Mouse (Mus musculus): ENCODE data around the gene Pecam1.
"Not testable (repeated sequence)": the region's sequence is repeated elsewhere in the genome, so short reads cannot be mapped to it uniquely, and the experiment has no call there.

Pecam1 gene

DNA sequence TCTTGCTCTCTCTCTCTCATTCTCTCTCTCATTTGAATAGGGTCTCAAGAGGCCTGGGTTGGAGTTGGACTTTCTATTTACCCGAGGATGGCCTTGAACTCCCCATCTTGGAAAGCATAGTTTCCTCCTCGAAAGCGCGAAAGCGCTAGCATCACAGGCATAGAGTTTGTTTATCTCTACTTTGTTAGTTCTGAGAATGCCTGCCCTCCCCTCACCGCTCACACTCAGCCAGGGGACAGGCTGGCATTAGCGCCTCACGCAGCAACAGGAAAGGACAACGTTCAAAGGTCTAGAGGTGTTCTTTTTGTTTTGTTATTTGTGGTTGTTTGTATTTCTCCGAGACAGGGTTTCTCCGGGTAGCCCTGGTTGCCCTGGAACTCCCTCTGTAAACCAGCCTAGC lies 82.6 kb downstream of the Pecam1 start:
- peak; percentile 71 for DNase-seq (ENCODE audit: low read depth)

DNA sequence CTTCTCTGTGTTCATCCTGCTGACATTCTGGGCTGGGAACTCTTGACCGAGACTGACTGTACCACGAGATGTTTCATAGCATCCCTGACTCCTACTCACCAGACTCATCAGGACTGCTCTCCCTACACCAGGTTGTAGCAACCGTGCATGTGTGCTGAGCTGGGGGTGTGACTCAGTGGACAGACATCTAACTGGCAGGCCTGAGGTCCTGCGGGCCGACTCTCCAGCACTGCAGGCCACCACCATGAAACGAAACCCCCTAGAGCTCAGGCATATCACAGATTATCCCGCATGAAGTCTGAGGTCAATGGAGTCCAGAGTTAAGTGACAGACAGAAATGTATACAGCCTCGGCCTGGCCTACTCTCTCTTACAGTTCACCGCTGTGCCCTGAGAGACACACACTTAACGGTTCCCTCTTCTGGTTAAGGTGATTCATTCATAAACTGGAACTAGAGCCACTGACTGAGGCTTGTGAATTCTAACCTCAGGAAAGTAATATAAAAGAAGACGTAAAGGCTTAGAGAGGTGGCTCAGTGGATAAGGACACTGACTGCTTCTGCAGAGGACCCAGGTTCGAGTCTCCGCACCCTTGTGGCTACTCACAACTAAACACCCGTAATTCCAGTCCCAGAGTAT lies 83.8 kb downstream of the Pecam1 start:
- DNase-seq (ENCODE audit: low read depth): peak; percentile 81

DNA sequence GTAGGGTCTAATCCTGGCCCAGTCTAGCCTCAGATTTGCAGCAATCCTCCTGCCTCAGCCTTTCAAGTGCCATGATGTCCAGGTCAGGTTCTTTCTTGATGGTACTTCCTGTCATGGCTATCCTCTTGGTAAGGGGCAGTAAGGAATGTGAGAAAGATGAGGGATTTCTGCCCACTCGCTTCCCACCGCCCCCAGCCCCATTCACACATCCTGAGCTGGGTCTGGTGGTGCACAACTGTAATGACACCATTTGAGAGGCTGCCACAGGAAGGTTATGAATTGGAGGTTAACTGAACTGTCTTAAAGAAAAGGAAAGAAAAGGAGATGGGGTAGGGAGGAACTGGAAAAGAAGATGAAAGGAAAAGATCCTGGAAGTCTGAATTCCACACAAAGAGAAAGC lies 84.6 kb downstream of the Pecam1 start:
- peak; percentile 71 for DNase-seq (ENCODE audit: low read depth)

DNA sequence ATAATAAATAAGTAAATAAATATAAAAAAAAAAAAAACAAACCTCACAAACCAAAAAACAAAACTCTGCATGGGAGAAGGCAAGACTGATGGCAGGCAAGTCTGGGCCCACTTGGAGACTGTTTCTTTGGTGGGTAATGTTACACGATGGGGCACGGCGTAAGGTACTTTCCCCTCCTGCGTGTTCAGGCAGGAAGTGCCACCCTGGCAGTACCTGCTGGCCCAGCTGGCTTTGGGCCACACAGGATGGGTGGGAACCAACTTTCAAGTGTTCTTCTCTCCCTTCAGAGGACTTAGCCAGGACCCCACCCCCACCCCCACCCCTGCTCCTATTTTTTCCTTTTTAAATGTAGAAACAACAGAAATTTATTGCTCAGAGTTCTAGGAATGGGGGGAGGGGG lies 85.1 kb downstream of the Pecam1 start:
- DNase-seq (ENCODE audit: low read depth): peak; percentile 90

DNA sequence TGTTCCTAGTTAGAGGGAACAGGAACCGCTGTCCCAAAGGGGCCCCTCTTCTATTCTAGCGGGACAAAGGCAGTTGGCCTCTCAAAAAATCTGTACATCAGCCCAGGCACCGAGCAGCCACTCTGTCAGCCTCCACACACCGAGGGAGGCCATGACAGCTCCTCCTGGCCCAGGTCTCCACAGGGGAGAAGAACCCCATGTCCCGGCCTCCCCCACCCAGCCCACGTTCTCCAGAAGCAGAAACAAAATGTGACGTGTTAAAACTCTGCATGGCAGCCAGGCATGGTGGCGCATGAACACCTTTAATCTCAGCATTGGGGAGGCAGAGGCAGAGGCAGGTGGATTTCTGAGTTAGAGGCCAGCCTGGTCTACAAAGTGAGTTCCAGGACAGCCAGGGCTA lies 85.7 kb downstream of the Pecam1 start:
- DNase-seq (ENCODE audit: low read depth): no peak

DNA sequence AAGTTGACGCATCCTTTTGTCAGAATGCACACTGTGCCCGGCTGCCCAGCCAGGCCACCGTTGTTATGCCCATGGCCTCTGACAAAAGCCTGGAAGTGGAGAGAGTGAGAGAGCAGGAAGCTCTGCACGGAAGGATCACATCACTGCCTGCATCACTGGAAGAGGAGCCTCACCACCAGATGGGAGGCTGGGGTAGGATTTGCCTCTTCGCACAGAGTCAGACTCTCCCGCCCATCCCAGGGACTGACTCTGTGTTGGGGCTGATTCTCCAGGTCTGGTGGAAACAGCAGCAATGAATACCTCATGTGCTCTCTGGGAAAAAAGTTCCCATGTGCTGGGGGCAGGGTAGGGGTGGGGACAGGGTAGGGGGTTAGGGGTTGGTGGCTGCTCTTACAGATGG lies 86.6 kb downstream of the Pecam1 start:
- peak; percentile 56 for DNase-seq (ENCODE audit: low read depth)

DNA sequence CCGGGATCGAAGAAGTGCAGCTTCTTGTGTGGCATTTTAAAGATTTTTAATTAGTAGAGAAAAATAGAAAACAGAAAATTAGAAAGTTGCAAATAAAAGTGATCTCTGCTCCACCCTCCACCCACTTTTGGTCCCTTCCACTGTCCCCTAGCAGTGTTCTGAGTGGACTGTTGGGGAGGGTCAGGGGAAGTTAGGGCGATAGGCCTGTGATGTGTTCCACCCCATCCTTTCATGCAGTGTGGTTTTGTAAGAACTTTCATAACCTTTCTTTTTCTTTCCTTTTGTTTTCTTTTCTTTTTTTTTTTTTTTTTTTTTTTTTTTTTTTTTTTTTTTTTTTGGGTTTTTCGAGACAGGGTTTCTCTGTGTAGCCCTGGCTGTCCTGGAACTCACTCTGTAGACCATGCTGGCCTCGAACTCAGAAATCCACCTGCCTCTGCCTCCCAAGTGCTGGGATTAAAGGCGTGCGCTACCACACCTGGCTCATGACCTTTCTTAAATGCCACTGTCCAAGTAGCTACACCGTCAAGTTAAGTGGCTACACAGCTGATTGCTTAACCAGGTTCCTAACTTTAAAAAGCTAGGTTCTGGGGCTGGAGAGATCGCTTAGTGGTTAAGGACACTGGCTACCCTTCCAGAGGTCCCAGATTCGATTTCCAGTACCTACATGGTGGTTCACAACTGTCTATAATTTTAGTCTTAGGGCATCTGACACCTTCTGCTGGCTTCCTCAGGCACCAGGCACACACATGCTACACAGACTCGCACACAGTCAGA lies 87.6 kb downstream of the Pecam1 start:
- peak; percentile 74 for DNase-seq (ENCODE audit: low read depth)

DNA sequence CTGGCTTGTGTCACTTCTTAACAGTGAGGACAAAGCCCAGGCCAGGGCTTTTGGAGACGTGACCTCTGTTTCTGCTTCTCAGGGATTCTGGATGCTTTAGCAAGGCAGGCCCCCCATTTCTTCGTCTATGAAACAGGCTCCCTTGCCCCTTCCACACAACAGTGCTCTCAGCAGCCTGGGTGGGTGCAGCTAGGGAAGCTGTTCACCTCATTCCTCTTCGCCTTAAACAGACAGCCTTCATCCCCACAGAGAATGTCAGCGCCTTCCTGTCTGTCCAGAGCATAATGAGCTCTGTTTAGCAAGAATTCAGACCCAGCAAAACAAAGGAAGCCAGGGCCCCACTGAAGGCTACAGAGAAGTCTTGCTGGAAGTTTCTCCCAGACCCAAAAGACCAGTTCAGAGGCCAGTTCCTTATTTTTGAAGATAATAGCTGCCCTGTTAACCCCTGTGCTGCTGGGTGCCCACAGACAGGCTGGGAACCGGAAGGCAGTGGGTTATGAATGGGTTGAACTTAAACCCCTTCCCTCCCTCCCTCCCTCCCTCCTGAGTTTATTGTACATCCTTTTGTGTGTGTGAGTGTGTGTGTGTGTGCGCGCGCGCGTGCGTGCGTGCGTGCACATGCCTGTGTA lies 89.9 kb downstream of the Pecam1 start:
- DNase-seq (ENCODE audit: low read depth): peak; percentile 70

DNA sequence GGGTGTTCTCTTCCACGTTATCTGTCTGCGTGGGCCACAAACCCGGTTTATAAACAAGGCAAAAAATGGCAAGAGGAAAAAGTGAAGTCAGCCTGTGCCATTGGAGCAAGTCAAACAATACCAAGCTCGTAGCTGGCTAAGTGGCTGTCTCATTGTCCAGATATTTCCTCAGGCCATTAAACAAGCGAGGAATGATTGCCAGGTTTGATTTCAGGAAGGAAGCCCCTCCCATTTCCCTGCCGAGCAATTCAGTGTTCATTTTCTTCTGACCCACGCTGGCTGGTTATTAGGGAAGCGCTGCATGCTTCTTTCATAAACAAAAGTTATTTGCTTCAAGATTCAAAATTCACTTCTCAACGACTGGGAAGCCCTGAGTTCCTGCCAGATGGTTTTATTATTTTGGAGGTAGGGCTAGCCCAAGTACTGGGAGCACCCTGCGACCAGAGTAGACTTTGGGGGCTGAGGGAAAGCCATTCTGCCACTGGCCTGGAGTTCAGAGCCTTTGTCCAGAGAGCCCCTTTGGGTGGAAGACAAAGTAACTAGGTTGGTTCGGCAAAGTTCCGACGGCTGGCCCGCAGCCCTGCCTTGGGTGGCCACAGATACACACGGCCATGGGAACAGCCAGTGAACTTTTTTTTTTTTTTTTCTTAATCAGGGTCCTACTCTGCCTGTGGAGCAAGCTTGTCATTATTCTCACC lies 90.7 kb downstream of the Pecam1 start:
- no peak for DNase-seq (ENCODE audit: low read depth)

DNA sequence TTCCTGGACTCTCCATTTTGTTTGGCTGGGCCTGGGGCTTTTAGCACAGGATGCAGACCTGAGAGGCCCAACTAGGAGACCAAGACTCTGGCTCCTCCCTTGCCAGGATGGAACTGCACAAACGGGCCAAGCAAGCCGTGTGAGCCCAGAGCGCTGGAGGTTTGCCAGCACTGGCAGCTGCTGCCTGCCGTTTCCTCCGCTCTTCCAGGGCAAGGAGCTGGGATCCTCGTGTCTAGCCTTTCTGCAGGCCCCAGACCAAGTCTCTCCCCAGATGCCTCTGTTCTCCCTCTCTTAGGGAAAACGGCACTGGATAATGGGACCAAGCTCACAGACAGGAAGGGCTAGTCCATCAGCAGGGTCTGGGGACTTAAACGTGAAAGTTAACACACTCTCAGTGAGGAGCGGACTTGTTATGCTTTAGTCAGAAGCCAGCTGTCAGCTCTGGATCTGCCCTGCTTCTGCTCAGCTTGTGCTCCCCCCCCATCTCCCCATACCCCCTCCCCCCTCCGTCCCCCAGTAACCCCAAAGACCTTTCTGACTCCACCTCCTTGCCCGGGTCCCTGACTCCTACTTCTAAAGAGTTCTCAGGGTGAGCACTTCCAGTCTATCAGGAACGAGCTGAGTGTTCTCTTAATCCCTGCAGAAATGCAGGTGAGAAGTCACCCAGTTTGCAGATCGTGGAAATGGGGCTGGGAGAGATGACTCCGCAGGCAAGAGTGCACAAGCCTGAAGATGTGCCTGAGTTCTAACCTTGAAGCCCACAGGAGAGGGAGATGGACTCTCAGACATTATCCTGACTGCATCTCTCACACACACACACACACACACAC lies 92.2 kb downstream of the Pecam1 start:
- DNase-seq (ENCODE audit: low read depth): peak; percentile 78

DNA sequence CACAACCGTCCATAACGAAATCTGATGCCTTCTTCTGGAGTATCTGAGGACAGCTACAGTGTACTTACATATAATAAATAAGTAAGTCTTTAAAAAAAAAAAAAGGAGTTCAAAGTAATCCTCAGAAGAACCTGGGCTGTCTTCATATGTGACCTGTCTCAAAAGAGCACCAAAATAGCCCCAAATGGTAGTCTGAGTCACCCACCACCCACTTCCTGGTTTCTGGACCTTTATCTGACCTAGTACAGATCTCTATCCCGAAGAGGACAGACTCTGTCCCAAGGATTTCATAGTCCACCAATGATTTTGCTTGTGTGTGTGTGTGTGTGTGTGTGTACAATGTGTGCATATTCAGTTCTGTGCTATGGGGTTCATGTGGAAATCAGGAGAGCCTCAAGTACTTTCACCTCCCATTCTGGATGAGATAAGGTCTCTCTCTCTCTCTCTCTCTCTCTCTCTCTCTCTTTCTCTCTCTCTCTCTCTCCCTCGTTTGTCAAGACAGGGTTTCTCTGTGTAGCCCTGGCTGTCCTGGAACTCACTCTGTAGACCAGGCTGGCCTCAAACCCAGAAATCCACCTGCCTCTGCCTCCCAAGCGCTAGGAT lies 93.4 kb downstream of the Pecam1 start:
- peak; percentile 51 for DNase-seq (ENCODE audit: low read depth)

DNA sequence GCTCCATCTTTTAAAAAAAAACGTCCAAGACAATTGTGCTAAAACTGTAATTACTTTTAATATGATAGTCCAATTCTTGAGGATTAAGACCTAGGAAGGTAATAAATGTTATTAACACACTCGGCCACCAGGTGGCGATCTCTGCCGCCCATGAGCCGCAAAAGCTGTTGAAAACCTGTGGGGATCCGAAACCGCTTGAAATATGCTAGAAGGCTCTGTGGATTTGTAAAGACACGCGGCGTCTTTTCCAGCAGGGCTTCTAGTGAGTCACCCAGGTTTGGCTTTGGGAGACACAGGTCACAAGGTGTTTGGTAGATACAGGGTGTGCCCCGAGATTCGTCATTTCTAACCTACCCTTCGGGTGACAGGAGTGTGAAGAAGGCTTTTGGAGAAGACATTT lies 102.1 kb downstream of the Pecam1 start:
- peak; percentile 92 for DNase-seq (ENCODE audit: low read depth)

DNA sequence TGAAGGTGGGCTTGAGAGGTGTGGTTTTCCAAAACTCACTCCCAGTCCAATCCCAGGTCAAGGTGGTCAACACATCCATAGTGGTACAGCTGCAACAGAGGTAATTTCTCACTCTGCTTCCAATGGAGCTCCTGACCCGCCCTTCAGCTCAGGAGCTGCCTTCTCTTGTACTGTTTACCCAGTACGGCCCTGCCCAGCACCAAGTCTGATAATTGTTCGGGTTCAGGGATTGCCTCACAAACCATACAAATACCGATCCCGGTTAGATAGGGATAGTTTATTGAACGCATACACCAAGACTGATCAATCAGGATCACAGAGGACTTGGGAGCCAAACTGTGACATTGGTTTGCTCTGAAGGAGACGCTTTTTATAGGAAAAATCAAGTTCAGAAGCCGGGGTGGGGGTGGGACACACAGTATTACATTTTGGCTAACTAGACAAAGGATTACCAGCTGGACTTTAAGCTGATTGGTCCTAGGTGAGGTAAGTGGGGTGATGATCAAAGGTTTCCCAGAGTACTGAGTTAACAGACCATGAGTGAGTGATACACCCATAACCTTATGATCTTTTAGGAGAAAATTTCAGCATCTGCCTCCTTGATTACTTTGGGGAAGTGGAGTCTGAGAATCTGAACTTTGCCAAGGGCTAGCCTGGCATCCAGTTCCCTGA lies 107.3 kb downstream of the Pecam1 start:
- no peak for DNase-seq (ENCODE audit: low read depth)

DNA sequence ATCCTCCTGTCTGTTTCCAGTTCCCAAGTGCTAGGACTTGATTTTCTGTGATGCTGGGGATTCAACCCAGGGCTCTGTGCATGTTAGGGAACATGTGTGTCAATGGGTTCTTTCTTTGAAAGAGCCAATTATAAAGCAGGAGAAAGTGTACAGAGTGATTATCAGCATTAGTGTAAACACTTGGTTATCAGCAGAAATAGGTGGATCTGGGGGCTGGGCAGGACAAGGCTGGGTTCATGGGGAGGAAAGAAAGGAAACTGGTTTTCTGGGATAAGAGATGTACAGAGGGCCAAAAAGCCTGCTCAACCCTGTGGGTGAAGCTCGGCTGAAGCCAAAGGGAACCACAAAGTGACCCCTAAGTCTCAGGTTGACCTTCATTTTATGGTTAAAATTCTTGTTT lies 108.8 kb downstream of the Pecam1 start:
- no peak for DNase-seq (ENCODE audit: low read depth)

DNA sequence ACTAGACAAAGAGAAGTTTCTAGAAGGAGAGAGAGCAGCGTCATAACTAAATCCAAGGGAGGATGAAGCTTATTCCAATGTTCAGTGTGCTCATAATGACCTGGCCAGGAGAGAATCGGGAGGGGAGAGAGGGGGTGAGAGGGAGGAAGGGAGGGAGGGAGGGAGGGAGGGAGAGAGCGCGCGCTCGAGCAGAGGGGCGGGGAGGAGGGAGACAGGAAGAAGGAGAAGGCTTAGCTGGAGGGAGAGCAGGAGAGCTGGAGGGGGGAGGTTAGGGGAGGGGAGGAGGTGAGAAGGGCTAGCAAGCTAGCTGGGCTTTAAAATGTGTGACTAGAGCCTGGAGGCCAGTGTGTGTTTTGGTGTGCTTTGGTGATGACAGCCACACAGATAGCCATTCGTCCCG lies 110.4 kb downstream of the Pecam1 start:
- no peak for DNase-seq (ENCODE audit: low read depth)

DNA sequence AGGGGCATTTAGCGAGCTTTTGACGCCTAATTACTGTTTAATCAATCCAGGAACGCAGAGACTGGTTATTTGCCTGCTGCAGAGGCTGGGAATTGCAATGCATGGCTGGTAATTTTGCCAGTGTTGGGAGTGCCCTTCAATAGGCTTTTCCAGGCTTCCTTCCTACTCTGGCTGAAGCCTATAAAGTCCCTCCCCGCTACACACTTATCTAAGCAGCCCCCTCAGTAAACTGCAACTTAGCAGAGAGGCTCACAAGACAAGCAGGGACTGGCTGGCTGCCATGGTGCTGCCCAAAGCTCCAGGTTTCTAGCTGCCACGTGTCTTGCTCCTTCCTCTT lies 111.1 kb downstream of the Pecam1 start:
- no peak for DNase-seq (ENCODE audit: low read depth)

DNA sequence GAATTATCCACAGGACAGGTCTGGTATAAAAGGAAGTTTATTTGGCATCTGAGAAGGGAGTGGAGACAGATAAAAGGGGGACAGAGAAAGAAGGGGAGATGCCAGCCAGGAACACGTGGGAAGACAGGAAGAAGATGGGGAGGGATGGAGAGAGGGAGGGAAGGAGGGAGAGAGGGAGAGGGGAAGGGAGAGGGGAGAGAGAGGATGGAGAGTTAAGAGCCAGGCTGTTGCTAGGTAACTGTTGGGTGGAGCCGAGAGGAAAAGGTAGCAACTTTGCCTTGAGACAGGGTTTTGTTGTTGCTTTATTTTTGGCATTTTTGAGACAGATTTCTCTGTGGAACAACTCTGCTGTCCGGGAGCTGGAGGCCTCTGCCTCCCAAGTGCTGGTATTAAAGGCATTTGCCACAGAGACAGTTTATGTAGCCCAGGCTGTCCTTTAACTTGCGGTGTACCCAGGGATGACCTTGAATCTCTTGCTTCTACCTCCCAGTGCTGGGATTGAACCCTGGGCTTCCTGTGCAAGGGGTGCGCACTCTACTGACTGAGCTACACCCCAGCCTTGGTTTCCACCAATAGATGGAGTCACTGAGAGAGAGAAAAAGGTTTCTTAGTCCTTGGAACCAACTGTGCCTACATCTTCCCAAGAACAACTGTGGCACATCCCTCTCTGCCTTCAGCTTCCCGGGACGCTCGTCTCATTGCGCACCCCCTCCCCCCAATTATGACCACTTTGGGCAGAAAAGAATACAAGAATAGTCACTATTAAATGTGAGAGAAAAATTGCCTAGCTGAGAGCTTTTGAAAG lies 111.7 kb downstream of the Pecam1 start:
- no peak for DNase-seq (ENCODE audit: low read depth)

DNA sequence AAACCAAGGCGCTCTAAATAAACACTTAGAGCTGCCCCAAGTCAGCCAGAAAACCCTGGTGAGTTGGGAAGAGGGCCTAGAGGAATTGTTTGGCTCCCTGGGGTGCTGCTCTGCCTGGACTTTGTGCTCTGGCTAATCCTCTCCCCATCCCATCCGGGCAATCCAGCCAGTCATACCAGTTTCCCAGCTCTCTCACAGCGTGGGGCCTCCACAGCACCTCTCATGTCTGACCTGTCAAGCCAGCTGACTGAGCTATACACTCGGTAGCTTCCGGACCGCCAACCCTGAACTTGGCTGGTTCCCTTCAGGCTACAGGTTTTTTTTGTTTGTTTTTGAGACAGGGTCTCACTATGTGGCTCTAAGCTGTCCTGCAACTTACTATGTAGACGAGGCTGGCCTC lies 112.7 kb downstream of the Pecam1 start:
- DNase-seq (ENCODE audit: low read depth): no peak

DNA sequence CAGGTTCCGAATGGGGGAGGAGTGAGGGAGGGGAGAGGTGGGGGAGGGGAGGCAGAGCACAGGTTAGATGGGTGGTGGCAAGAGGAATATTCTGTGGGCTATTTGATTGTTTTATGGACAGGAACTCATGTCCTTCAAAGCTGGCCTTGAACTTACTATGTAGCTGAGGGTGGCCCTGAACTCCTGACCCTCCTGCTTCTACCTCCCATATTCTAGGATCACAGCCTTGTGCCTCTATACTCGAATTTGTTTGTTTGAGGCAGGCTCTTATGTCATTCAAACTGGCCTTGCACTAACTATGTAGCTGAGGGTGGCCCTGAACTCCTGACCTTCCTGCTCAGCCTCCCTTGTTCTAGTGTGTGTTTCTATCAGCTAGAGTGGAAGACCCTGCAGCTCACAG lies 114.5 kb downstream of the Pecam1 start:
- no peak for DNase-seq (ENCODE audit: low read depth)

DNA sequence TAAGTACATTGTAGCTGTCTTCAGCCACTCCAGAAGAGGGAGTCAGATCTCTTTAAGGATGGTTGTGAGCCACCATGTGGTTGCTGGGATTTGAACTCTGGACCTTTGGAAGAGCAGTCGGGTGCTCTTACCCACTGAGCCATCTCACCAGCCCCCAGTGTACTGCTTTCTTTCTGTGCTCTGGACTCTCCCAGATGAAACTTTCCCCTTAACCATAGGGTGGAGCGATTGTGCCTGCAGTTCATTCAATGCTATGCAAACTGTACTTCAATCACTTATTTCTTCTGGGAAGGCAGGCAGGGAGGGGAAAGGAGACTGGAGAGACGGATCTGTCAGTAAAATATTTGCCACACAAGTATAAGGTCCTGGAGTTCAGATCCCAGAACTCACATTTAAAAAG lies 116.3 kb downstream of the Pecam1 start:
- DNase-seq (ENCODE audit: low read depth): not testable (repeated sequence)

Data from induced T-regulatory cell, adult 2 months (primary cell).